Mouse (Mus musculus): ENCODE measurements at regions not wholly inside any gene's neighbourhood (a gene's known extent, or its start where the extent isn't known, plus 50 kb on each side); places are given as distances from the start of the nearest gene placed in this dataset.

DNA sequence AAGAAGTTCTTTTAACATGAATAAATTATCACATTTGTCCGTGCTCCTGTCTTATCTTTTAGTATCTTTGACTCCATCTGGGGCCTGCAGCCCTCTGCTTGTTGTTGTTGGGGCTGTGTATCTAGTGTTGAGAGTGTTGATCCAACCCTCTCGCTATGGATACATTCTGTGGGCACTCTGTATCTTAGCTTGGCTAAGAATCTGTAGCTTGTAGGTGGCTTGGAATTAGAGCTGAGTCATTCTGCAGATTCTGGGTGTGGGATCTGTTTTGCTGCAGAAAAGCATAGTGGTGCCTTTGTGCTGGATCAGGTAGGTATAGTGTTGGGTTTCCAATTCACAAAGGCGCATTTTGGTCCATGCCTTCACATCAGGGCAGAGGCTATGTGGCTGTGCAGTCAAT is 365.6 kb downstream of the Fam198b start:
- TF ChIP-seq CTCF (conservative IDR thresholded peaks at IDR 0.05 in 1 of 2, IDR thresholded peaks at IDR 0.05 in 1 of 2; ENCODE audit: low read depth in 2 of 2, low read length in 2 of 2) (no peak), EP300 (IDR thresholded peaks at IDR 0.05; ENCODE audit: low read length) (no peak), ZMIZ1 (IDR thresholded peaks at IDR 0.05; ENCODE audit: low read depth, low read length) (no peak), CHD1 (IDR thresholded peaks at IDR 0.05; ENCODE audit: low read depth, low read length) (no peak)
